ENCODE assay signal across 25 mouse cellular contexts in the genomic region with DNA sequence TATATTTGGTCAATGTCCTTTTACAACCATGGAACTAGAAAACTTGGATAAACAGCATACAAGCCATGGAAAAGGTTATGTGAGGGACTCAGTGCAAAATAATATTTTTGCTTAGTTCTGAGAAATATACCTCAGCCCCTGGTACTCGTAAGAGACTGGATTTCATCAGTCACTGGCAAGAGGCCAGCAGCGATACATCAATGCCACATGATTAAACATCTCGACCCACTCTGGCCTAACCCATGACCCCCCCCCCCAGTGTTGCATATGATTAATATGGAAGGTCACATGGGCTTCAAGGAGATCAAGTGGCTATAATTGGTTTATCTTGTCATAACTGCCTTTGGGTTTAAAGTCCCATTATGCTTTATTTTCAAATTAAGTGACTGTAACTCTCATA. TPM values are rescaled to one million over a fixed set of nuclear protein-coding genes. Genes with fewer than 3 reads are reported as not detected.
DNase-seq lines count a peak whose midpoint lies in the region; ATAC-seq and TF ChIP-seq lines count a peak whose summit lies in the region.
"Had no signal": no experiment of that assay in that cellular context is flagged by ENCODE, and none has a peak within 500 bp of the region (broad histone marks: within the 10 kb centered on the region; RNA-seq: fewer than 3 reads in every experiment).

No protein-coding gene starts in this region.

- H3K4me3 ChIP-seq in liver, postnatal 0 days (ENCODE audit: low read depth, low read length): no peak overlapping the region
- H3K4me3 ChIP-seq in kidney, embryonic 16.5 days (ENCODE audit: low read length): no peak overlapping the region
- H3K4me3 ChIP-seq: embryonic facial prominence, embryonic 10.5 days; embryonic facial prominence, embryonic 13.5 days; erythroblast, embryonic 14.5 days; forebrain, embryonic 12.5 days; forebrain, embryonic 15.5 days; hindbrain, embryonic 15.5 days; intestine, embryonic 15.5 days had no signal

- H3K9me3 ChIP-seq in liver, postnatal 0 days (ENCODE audit: low read length): no peaks in the 10 kb centered on the region
- H3K9me3 ChIP-seq in kidney, embryonic 16.5 days (ENCODE audit: low read length): no peaks in the 10 kb centered on the region
- H3K9me3 ChIP-seq: embryonic facial prominence, embryonic 10.5 days; embryonic facial prominence, embryonic 13.5 days; forebrain, embryonic 12.5 days; forebrain, embryonic 15.5 days; hindbrain, embryonic 15.5 days; intestine, embryonic 15.5 days had no signal

- H3K27me3 ChIP-seq in liver, postnatal 0 days (ENCODE audit: insufficient read depth, low read length): no peaks in the 10 kb centered on the region
- no peaks in the 10 kb centered on the region for H3K27me3 ChIP-seq in kidney, embryonic 16.5 days (ENCODE audit: insufficient read depth, low read length)
- H3K27me3 ChIP-seq: embryonic facial prominence, embryonic 13.5 days; forebrain, embryonic 12.5 days; forebrain, embryonic 15.5 days; hindbrain, embryonic 15.5 days; intestine, embryonic 15.5 days; Patski had no signal

- WGBS in liver, postnatal 0 days (ENCODE audit: insufficient replicate concordance): 61% methylated on average over 3 of the region's 3 CpGs
- WGBS in kidney, embryonic 16.5 days: 70% methylated on average over 3 of the region's 3 CpGs

- no peaks in the 10 kb centered on the region for H3K36me3 ChIP-seq in liver, postnatal 0 days (replicated peaks; ENCODE audit: insufficient read depth, low read length)
- H3K36me3 ChIP-seq in kidney, embryonic 16.5 days (ENCODE audit: insufficient read depth, low read length): no peaks in the 10 kb centered on the region
- H3K36me3 ChIP-seq: embryonic facial prominence, embryonic 10.5 days; embryonic facial prominence, embryonic 13.5 days; forebrain, embryonic 12.5 days; forebrain, embryonic 15.5 days; hindbrain, embryonic 15.5 days; intestine, embryonic 15.5 days had no signal

- intact Hi-C loops in left cerebral cortex, postnatal 4 days (cut with DNase I): no loop called here

- no peak overlapping the region for H3K4me2 ChIP-seq in liver, postnatal 0 days (ENCODE audit: low read depth, low read length)
- H3K4me2 ChIP-seq in kidney, embryonic 16.5 days (replicated peaks; ENCODE audit: low read depth, low read length): no peak overlapping the region
- H3K4me2 ChIP-seq: embryonic facial prominence, embryonic 13.5 days; forebrain, embryonic 12.5 days; forebrain, embryonic 15.5 days; heart, embryonic 11.5 days; hindbrain, embryonic 15.5 days; intestine, embryonic 15.5 days had no signal

- no peak overlapping the region for H3K27ac ChIP-seq in liver, postnatal 0 days (ENCODE audit: low read depth)
- H3K27ac ChIP-seq in kidney, embryonic 16.5 days (ENCODE audit: low read length): no peak overlapping the region
- H3K27ac ChIP-seq: embryonic facial prominence, embryonic 10.5 days; embryonic facial prominence, embryonic 13.5 days; forebrain, embryonic 12.5 days; forebrain, embryonic 15.5 days; hindbrain, embryonic 15.5 days; intestine, embryonic 15.5 days had no signal

- no peak for ATAC-seq in liver, postnatal 0 days
- no peak for ATAC-seq in kidney, embryonic 16.5 days (ENCODE audit: low FRiP score, low TSS enrichment)
- ATAC-seq: forebrain, embryonic 15.5 days; intestine, embryonic 15.5 days; Patski had no signal

- H3K9ac ChIP-seq in liver, postnatal 0 days (replicated peaks): no peak overlapping the region
- no peak overlapping the region for H3K9ac ChIP-seq in kidney, embryonic 16.5 days (replicated peaks; ENCODE audit: low read length)
- H3K9ac ChIP-seq: embryonic facial prominence, embryonic 13.5 days; forebrain, embryonic 12.5 days; forebrain, embryonic 15.5 days; hindbrain, embryonic 15.5 days; intestine, embryonic 15.5 days had no signal

- TF ChIP-seq EP300 in liver, postnatal 0 days (IDR thresholded peaks at IDR 0.05; ENCODE audit: low read depth): no peak

- no peak for TF ChIP-seq CTCF in liver, postnatal 0 days (IDR thresholded peaks at IDR 0.05; ENCODE audit: low read depth)

- no peaks in the 10 kb centered on the region for H3K4me1 ChIP-seq in liver, postnatal 0 days (ENCODE audit: insufficient read depth)
- no peaks in the 10 kb centered on the region for H3K4me1 ChIP-seq in kidney, embryonic 16.5 days (ENCODE audit: insufficient read depth, low read length)
- H3K4me1 ChIP-seq: embryonic facial prominence, embryonic 10.5 days; embryonic facial prominence, embryonic 13.5 days; forebrain, embryonic 12.5 days; forebrain, embryonic 15.5 days; hindbrain, embryonic 15.5 days; intestine, embryonic 15.5 days had no signal

- peak; percentile 50 for DNase-seq in adrenal gland, adult 2 months
- no peak for DNase-seq in adrenal gland, postnatal 4 days (ENCODE audit: low spot score in 2 of 2)
- DNase-seq in left cerebral cortex, postnatal 4 days: peak; percentile 0
- DNase-seq in left cerebral cortex, adult 11 months (ENCODE audit: low spot score): no peak
- peak; percentile 11 for DNase-seq in NIH3T3 (ENCODE audit: low read depth)
- DNase-seq in adrenal gland, postnatal 14 days: peak; percentile 45
- DNase-seq in liver, postnatal 0 days: no peak
- DNase-seq: cerebellum, adult 11 months; cerebellum, adult 8-10 months; cerebellum, postnatal 10 days; cerebellum, postnatal 36 days; embryo, embryonic 11 days; gastrocnemius, postnatal 10 days; gastrocnemius, postnatal 36 days; kidney, adult 11 months had no signal

RNA-seq across cellular contexts. Expression of gene Snx7, which starts 46.7 kb away (rescaled TPM):
- total RNA-seq in adrenal gland, adult 2 months (2021): 10 to 100 TPM; 37.7 to 54.0 TPM
- polyA plus RNA-seq in adrenal gland, adult 2 months (2012; rRNA removed): 14.4 and 15.8 TPM in 2 replicates
- 10 to 100 TPM; 52.1 to 52.9 TPM for total RNA-seq in adrenal gland, postnatal 4 days (2021)
- total RNA-seq in left cerebral cortex, postnatal 4 days (2021): 10 to 100 TPM; 39.3 to 46.7 TPM
- total RNA-seq in adrenal gland, postnatal 14 days (2021): 44.1 and 47.0 TPM in 2 replicates
- polyA plus RNA-seq in liver, postnatal 0 days (2015; fragmentation: Nextera tagmentation; extraction: Ambion mirVana): 13.4 and 14.1 TPM in 2 replicates
- 57.0 and 67.6 TPM in 2 replicates for polyA plus RNA-seq in kidney, embryonic 16.5 days (2015; fragmentation: Nextera tagmentation; extraction: Ambion mirVana)

Comparison
In these comparisons a context has a peak if more than half of its experiments do, and no peak if none do; other contexts are left out.
1. DNase-seq: peak in adrenal gland, adult 2 months (single experiment), left cerebral cortex, postnatal 4 days (single experiment), NIH3T3 (single experiment) and adrenal gland, postnatal 14 days (single experiment); none in adrenal gland, postnatal 4 days (0 of 2), left cerebral cortex, adult 11 months (single experiment) and liver, postnatal 0 days (single experiment).